Mouse (Mus musculus) liver, embryonic 16.5 days (tissue): Measurements from ENCODE around the gene Gm9844. TPM values are rescaled to one million over a fixed set of nuclear protein-coding genes. Genes with fewer than 3 reads are reported as not detected.
"Not testable (repeated sequence)": the region's sequence is repeated elsewhere in the genome, so short reads cannot be mapped to it uniquely, and the experiment has no call there.

Experiments
- ATAC-seq: fragments of 200-750 bp; cut with Nextera tagmentation; 2 replicates; pipeline ENCODE4 v1.8.0; 2017; ENCODE audit warnings: low read depth, mild to moderate bottlenecking, moderate number of reproducible peaks, moderate library complexity
- H3K27ac ChIP-seq: fragments of 300-500 bp; sonication (generic); 2 replicates; pipeline ENCODE4 v1.5.1; 2014; ENCODE audit warnings: mild to moderate bottlenecking, low read length
- H3K27me3 ChIP-seq: fragments of 300-500 bp; sonication (generic); 2 replicates; pipeline ENCODE4 v1.6.1; 2014; ENCODE audit warnings: low read depth, low read length, mixed read lengths; ENCODE audit not compliant: control insufficient read depth, insufficient read depth
- H3K36me3 ChIP-seq: fragments of 300-500 bp; sonication (generic); 2 replicates; pipeline ENCODE4 v1.6.1; 2014; ENCODE audit warnings: mild to moderate bottlenecking; ENCODE audit not compliant: control insufficient read depth, insufficient read depth
- H3K4me1 ChIP-seq: fragments of 300-500 bp; sonication (generic); 2 replicates; pipeline ENCODE4 v1.6.1; 2014; ENCODE audit warnings: low read depth, low read length, mixed read lengths; ENCODE audit not compliant: control insufficient read depth
- H3K4me2 ChIP-seq: fragments of 300-500 bp; sonication (generic); 2 replicates; pipeline ENCODE4 v1.6.1; 2014; ENCODE audit warnings: low read depth, low read length, mixed read lengths
- H3K4me3 ChIP-seq: fragments of 300-500 bp; sonication (generic); 2 replicates; pipeline ENCODE4 v1.5.1; 2014; ENCODE audit warnings: low read depth, mild to moderate bottlenecking, low read length
- H3K9ac ChIP-seq: fragments of 300-500 bp; sonication (generic); 2 replicates; pipeline ENCODE4 v1.6.1; 2014; ENCODE audit warnings: low read depth, low read length
- H3K9me3 ChIP-seq: fragments of 300-500 bp; sonication (generic); replicated peaks from 2 replicates; pipeline ENCODE4 v1.6.1; 2016; ENCODE audit warnings: low read length; ENCODE audit not compliant: control insufficient read depth
- WGBS: fragments of 180-500 bp; shearing (Covaris S2); extraction: QIAGEN DNeasy Blood & Tissue Kit; methylation state at CpG from one replicate; pipeline ENCODE4 v1.1.7; 2014; ENCODE audit not compliant: insufficient replicate concordance; 5-methylcytosine and 5-hydroxymethylcytosine counted together
- polyA plus RNA-seq: library from polyadenylated mRNA; unstranded; fragments of >200 nt; fragmentation: Nextera tagmentation; extraction: Ambion mirVana; gene quantifications from 2 replicates; pipeline ENCODE4 v1.2.1, GENCODE M21; 2015

Gene Gm9844
- polyA plus RNA-seq, result 1.2 and 1.4 TPM in 2 replicates

DNA sequence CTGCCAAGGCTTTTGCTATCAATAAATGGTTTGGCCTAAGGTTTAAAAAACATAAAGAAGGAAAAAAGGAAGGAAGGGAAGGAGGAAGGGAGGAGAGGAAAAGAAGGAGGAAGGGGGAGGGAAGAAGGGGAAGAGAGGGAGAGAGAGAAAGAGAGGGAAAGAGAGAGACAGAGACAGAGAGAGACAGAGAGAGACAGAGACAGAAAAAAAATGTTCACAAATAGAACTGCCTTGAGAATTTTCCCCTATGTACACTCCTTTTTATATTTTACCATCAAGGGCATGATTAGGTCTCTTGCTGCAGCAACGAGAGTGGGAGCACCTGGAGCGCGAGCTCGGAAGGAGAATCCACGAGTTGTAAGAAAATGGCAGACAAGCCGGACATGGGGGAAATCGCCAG, at the start of gene Gm9844:
Gene Gm9844, plus strand, starts transcription at position 301 of the 400 bp plus-strand sequence.
- WGBS, result 71% methylated on average over 7 of the region's 7 CpGs
- 0 out of 2 replicates have a peak within 1 kb of the TSS, but pooled peaks have one; percentile 33 for H3K27ac ChIP-seq

DNA sequence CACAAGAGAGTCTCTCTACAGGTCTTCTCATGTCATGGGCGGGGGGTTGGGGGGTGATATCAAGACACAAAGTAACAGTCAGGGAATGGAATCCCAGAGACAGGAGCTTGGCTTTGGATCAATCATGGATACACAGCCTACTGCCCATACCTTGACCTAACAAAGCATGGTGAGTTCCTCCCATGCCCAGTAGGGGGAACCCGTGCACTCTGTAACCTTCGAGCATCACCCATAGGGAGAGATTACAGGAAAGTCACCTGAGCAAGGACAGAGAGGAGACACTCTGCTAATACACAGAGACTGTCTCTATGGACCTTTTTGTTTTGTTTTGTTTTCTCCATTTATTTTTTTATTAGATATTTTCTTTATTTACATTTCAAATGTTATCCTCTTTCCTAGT, 44.5 kb upstream of the Gm9844 start:
- peak; percentile 80 for ATAC-seq
- 5% methylated on average over 3 of the region's 3 CpGs for WGBS

More for the DNA sequence above, at the start of gene Gm9844:
- H3K27me3 ChIP-seq, result no peaks in the 10 kb centered on the region
- H3K9me3 ChIP-seq, result no peaks in the 10 kb centered on the region
- no peak for ATAC-seq
- H3K4me3 ChIP-seq, result no peak within 1 kb of the TSS
- H3K36me3 ChIP-seq, result no peaks in the 10 kb centered on the region
- peaks cover 37% of the 10 kb centered on the region for H3K4me1 ChIP-seq
- no peak within 1 kb of the TSS for H3K9ac ChIP-seq
- no peak within 1 kb of the TSS for H3K4me2 ChIP-seq

DNA sequence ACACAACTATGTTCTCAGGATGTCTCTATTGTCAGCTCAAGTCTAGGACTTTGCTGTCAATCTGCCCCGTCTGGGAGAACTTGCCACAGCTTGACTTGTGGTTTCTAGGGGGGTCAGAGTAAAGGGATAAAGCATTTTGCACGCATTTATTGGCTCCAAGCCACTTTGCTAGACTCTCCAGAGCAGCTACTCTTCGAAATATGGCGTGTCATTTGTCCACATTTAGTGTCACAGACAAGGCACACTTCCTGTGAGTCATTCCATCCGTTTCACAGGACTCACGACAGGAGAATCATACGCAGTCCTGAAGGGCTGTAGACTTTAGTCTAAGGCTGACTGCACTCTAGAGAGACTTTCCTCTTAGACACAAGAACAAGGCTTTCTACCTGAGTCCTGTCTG, 37.6 kb upstream of the Gm9844 start:
- Histone ChIP-seq H3K4me2 (no peak overlapping the region), H3K9me3 (no peaks in the 10 kb centered on the region), H3K36me3 (no peaks in the 10 kb centered on the region), H3K9ac (no peak overlapping the region), H3K27ac (no peak overlapping the region), H3K4me1 (no peaks in the 10 kb centered on the region), H3K4me3 (no peak overlapping the region), H3K27me3 (no peaks in the 10 kb centered on the region)
- ATAC-seq, result no peak
- WGBS, result 21% methylated on average over 7 of the region's 7 CpGs

More for the DNA sequence above, 44.5 kb upstream of the Gm9844 start:
- Histone ChIP-seq H3K9me3 (no peaks in the 10 kb centered on the region), H3K27ac (no peak overlapping the region), H3K36me3 (no peaks in the 10 kb centered on the region), H3K27me3 (no peaks in the 10 kb centered on the region), H3K4me1 (no peaks in the 10 kb centered on the region), H3K4me3 (no peak overlapping the region), H3K4me2 (no peak overlapping the region), H3K9ac (no peak overlapping the region)

DNA sequence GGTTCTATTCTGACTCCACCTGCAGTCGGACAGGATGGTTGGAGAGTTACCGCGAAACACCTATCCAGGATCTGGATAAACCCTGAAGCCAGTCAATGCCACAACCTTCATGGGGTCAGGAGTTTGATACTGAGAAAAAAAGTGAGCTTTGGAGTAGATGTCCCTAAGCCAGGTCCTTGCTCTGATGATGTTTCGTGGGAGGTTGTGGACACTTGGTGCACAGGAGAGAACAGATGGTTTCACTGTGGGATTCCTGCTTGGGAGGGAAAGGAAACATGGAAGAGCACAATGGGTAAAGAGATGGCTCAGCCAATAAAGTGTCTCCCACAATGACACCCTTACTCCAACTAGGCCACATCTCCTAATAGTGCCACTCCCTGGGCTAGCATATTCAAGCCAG, 34.8 kb upstream of the Gm9844 start:
- H3K4me2 ChIP-seq, result no peak overlapping the region
- H3K27me3 ChIP-seq, result no peaks in the 10 kb centered on the region
- H3K27ac ChIP-seq, result no peak overlapping the region
- 82% methylated on average over 4 of the region's 4 CpGs for WGBS
- H3K36me3 ChIP-seq, result no peaks in the 10 kb centered on the region
- no peak overlapping the region for H3K4me3 ChIP-seq
- no peak for ATAC-seq
- no peaks in the 10 kb centered on the region for H3K9me3 ChIP-seq
- no peaks in the 10 kb centered on the region for H3K4me1 ChIP-seq
- H3K9ac ChIP-seq, result no peak overlapping the region

DNA sequence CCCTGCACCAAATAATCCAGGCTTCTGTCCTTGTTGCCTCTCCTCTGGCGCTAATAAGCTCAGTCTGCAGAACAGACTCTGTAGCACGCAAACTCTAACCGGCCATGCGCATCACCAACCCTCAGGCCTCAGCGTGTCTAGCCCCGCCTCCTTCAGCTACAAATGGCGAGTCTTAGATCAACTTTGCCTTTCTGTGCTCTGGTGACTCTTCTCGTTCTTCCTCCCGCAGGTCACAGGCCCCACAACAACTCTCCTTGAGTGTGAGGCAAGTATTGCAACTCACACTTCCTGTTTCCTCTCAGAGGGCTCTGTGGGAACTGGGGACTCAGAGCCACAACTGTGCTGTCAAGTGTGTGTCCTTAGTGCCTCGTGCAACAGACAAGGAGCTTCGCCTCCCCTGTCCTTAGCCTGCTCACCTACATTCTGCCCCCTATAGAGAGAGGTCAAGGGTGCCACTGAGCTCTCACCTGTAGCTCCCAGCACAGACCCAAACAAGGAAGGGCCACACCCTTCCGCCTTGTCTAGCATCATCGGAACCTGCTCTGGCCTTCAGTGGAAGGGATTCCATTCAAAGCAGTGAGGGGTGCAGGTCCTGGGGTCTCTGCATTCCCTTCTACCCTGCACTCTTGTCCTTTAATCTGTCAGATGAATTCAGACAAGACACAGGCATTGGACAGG, 23.1 kb upstream of the Gm9844 start:
- H3K4me3 ChIP-seq, H3K4me1 ChIP-seq, H3K36me3 ChIP-seq, H3K4me2 ChIP-seq, H3K9ac ChIP-seq, H3K9me3 ChIP-seq, H3K27me3 ChIP-seq, H3K27ac ChIP-seq: not testable (repeated sequence)
- 40% methylated on average over 11 of the region's 13 CpGs for WGBS
- ATAC-seq, result peak; percentile 43

DNA sequence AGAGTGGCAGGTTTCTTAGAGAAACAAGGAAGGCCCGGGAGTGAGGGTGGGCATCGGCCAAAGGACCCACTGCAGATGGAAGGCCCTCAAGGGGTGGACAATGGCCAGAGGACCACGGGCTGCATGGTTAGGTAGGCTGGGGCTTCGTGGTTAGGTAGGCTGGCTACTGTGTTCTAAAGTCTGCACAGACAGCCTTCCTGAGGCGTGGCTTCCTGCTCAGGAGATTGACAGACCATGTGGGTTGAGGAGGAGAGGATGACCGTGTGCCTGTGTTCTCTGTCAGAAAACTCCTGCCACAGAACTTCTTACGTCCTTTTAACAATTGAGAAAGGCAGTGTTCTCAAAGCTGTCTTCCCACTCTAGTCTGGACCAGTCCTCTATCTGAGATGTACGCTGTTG, 22.6 kb upstream of the Gm9844 start:
- no peak overlapping the region for H3K4me3 ChIP-seq
- no peak overlapping the region for H3K9ac ChIP-seq
- no peak overlapping the region for H3K4me2 ChIP-seq
- peak overlapping the region; percentile 7 for H3K27ac ChIP-seq
- no peaks in the 10 kb centered on the region for H3K36me3 ChIP-seq
- 36% methylated on average over 8 of the region's 8 CpGs for WGBS
- no peaks in the 10 kb centered on the region for H3K9me3 ChIP-seq
- 0 out of 2 replicates have a peak, but pooled peaks have one; percentile 24 for ATAC-seq
- no peaks in the 10 kb centered on the region for H3K4me1 ChIP-seq
- H3K27me3 ChIP-seq, result no peaks in the 10 kb centered on the region

DNA sequence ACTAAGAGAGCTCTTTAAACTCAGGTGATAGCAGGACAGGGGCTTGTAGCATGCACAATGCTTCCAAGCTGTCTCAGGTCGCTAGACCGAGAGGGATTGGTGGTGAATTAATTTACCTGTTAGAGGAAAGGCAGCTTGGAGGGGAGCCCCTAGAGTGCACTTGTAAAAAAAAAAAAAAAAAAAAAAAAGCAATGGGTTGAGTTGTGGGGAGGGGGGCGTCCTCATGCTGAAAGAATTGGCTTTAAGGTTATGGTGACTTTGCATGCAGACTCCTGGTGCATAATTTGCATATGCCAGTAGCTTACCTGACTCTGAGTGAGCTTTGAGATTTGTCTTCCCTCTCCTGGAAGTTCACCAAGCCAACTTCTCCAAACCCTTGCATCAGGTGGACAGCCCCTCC, 21.7 kb upstream of the Gm9844 start:
- Histone ChIP-seq H3K4me2 (no peak overlapping the region), H3K9me3 (no peaks in the 10 kb centered on the region), H3K27me3 (no peaks in the 10 kb centered on the region), H3K27ac (no peak overlapping the region), H3K4me1 (peaks cover under 1% of the 10 kb centered on the region), H3K4me3 (no peak overlapping the region), H3K36me3 (no peaks in the 10 kb centered on the region), H3K9ac (no peak overlapping the region)
- ATAC-seq, result no peak
- WGBS, result 70% methylated on average over 3 of the region's 3 CpGs

DNA sequence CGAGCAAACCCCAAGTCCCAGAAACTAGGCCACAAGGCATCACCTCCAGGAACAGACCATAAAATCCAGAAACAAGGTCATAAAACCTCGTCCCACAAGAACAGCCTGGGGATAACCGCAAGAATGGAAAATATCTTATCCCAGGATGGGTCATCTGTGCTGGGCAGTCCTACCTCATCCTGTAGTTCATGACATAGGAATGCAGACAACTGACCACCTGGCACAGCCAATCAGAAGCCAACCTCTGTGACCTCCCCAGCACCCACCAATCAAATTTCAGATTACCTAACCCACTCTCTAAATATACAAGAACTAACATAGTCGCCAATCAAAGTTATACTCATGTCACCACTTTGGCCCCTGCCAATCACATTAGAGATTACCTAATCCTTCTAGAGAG, 21.0 kb upstream of the Gm9844 start:
- ATAC-seq, result no peak
- no peak overlapping the region for H3K4me2 ChIP-seq
- H3K36me3 ChIP-seq, result no peaks in the 10 kb centered on the region
- no peak overlapping the region for H3K27ac ChIP-seq
- no peak overlapping the region for H3K9ac ChIP-seq
- no peaks in the 10 kb centered on the region for H3K9me3 ChIP-seq
- H3K4me1 ChIP-seq, result peaks cover 6% of the 10 kb centered on the region
- 63% methylated on average over 4 of the region's 4 CpGs for WGBS
- H3K4me3 ChIP-seq, result no peak overlapping the region
- no peaks in the 10 kb centered on the region for H3K27me3 ChIP-seq

DNA sequence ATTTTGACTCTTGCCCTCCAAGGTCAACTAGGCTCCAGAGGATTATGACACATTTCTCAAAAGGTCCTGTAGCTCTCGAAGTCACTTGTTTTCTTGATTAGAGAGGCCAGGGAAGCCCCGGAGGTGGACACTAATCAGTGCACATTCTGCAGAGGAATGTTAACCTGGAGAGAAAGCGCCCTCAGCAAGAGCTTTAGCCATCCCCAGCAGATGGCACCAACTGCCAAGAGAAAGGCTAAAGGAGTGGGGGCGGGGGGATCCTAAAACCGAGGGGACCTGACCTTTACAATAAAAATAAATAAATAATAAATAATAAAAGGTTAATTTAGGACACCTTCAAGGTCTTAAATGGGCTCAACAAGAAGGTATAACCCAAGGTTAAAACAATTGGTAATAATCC, 17.9 kb upstream of the Gm9844 start:
- Histone ChIP-seq H3K9ac (no peak overlapping the region), H3K4me2 (no peak overlapping the region), H3K9me3 (no peaks in the 10 kb centered on the region), H3K36me3 (no peaks in the 10 kb centered on the region), H3K4me1 (peaks cover 11% of the 10 kb centered on the region), H3K27ac (no peak overlapping the region), H3K4me3 (no peak overlapping the region), H3K27me3 (no peaks in the 10 kb centered on the region)
- WGBS, result 43% methylated on average over 5 of the region's 5 CpGs
- no peak for ATAC-seq
